Mouse (Mus musculus): ENCODE results near the gene Morf4l2.
"Not testable (repeated sequence)": the region's sequence is repeated elsewhere in the genome, so short reads cannot be mapped to it uniquely, and the experiment has no call there.

The Morf4l2 gene

DNA sequence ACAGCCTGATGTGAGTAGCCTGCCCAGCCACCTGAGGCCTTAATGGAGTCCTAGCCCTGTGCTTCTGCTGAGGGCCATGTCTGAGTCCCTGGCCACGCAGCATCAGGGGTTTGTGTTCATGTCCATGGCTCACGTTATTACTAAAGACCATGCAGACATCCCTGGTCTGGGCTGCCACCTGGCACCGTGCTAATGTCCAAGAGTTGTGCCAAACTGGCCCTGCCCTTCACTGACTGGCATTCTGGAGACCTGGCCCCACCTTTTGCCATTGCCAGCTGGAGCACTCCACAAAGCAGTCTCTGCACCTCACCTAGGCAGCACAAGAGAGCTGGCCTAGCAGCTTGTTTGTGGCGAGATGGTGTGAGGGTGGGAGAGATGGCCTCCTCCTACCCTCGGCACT, 50.3 kb downstream of the Morf4l2 start:
- DNase-seq (ENCODE audit: low spot score): no peak

DNA sequence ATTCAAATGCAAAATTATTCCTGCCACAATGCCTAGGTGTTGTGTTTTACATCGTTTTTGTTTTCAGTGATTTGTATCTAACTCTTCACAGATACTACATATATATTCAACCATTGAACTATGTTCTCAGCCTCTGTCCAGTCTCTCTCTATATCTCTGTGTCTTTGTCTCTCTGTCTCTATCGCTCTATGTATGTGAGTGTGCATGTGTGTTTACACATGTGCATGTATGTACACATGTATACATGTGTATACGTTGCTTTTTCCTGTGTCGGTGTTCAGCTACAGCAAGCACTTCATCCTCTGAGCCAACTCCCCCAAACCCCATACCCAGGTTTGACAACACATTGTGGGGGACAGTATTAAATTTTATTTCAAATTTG, 51.2 kb downstream of the Morf4l2 start:
- DNase-seq (ENCODE audit: low spot score): no peak

DNA sequence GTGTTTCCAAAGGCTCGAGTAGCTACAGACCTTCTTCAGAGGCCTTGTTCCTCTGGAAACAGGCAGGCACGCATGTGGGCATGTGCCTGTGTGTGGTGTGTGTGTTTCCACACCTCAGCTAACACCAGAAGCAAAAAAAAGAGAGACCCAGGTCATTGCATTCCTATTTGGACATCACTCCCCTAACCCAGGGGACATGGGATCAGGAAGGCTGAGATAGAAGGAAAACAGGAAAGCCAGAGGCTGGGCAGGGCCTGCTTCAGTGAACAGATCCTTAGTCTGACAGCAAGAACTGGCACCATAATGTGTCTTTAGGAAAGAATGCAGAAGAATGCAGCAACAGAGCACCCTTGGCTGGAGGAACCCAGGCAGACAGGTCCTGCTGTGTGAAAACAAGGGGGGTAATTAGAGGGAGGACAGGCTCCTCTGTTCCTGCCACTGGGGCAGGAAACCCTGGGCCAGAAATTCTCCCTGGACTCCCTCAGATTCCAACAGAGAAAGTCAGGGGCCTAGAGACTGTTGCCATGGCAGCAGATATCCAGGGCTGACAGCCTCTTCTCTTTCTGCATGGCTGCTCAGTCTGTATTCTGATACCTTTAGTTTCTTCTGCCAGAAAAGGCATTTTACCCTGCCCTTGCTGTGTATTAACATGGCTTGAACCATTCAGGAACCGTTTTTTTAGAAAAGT, 51.7 kb downstream of the Morf4l2 start:
- not testable (repeated sequence) for DNase-seq (ENCODE audit: low spot score)

All from embryo, embryonic 10 days (tissue).